Mouse (Mus musculus): Measurements from ENCODE around the gene C7.
"Not testable (repeated sequence)": the region's sequence is repeated elsewhere in the genome, so short reads cannot be mapped to it uniquely, and the experiment has no call there.

The C7 gene

DNA sequence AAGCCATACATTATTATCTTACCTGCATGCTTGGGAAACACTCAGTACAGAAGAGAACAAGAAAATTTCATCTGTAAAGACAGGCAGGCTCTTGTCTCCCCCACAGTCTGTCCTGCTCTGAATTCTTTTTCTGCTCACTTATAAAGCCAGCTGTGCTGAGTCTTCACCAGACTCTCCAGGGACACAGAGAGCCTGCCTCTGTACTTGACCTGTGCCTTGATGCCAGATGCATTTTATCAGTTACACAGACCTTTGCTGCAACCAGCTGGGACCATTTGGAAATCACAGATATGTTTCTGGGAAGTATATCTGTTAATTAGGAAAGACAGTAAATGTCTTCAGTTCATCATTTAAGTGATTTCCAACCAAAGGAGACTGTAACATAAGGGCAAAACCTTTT, at the start of gene C7:
C7 (minus strand) TSS at position 106 of the 400 bp plus-strand sequence.
- DNase-seq (ENCODE audit: low spot score), result no peak

GRCm38 (mm10) chr15:5112651-5113050, 49.1 kb upstream of the C7 start:
- no peak for DNase-seq (ENCODE audit: low spot score)

- DNase-seq (ENCODE audit: low spot score), result no peak
Observed at GRCm38 (mm10) chr15:5108655-5109040, 45.1 kb upstream of the C7 start.

DNA sequence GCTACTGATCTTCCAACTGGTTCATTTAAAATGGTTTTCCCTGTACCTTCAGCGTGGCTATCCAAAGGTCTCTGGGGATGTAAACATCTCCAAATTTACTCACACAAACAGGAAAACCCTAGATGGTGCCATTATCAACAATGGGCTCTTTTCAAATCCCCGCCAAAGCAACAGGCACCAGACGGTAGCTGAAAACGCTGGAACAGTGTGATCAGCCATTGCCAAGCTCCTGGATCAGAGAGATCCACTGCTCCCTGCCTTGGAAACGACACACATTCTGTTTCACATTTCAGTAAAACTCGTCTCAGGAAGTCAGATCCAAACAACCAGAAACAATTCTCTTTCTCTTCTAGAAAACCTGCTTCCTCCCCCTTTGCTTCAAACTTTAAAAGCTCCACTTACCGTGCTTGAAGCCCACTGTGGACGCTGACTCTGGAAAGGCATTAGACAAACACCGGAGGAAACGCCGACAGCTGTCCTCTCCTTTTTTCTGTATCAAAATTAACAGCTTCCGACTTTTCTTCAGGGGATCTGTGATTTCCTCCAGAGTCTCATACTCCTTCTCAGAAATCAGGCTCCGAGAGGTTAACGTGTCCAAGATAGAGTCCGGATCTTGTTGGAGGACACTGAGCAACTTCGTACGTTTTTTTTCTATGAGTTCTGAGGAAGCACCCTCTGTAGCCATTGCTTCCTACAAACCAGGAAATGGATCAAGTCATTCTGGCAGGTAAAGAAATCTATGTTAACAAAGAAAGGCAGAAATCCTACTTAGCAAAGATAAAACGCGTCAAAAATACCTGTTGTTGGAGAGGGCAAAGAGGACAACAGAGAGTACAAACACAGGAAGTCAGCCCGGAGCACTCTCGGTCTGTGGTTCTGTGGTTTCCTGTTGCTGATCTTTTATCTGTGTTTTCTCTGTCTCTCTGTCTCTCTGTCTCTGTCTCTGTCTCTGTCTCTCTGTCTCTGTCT, 44.4 kb upstream of the C7 start, which contains the start of gene Card6:
Card6 (minus strand) TSS at position 854 of the 969 bp plus-strand sequence.
- DNase-seq (ENCODE audit: low spot score), result peak; percentile 85

- DNase-seq (ENCODE audit: low spot score), result no peak
Observed at GRCm38 (mm10) chr15:5106293-5106692, 42.8 kb upstream of the C7 start.

DNA sequence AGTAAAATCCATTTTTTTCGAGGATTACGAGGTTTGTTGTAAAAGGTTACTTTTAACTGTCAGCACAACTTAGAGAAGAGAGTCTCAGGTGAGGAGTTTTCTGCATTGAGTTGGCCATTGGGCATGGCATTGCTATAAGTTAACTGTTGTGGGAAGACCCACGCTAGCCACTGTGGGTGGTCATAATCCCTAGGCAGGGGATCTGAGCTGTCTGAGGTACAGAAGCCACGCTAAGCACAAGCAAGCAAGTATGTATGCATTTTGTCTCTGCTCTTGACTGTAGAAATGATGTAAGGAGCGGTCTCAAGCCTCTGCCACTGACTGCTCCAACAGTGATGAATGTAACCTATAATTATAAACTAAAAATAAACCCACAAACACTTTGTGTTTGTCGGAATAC, 42.4 kb upstream of the C7 start:
- DNase-seq (ENCODE audit: low spot score), result no peak

DNA sequence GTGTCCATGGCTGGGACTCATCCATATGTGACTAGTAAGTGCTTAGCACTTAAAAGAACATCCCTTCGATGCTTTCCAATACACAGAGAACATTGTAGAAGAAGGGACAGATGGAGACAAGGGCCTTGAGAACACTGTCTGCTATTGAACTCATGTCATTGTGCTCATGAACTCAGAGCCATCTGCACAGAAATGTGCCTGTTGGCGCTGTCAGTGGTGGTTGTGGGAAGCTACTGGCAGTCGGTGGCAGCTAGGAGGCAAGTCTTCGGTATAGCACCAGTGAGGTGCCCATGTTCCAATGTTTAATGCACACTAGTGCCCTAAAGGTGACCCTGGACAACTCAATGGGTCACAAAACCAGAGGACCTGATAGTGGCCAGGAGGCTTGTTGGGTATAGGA, 38.8 kb upstream of the C7 start:
- no peak for DNase-seq (ENCODE audit: low spot score)

DNA sequence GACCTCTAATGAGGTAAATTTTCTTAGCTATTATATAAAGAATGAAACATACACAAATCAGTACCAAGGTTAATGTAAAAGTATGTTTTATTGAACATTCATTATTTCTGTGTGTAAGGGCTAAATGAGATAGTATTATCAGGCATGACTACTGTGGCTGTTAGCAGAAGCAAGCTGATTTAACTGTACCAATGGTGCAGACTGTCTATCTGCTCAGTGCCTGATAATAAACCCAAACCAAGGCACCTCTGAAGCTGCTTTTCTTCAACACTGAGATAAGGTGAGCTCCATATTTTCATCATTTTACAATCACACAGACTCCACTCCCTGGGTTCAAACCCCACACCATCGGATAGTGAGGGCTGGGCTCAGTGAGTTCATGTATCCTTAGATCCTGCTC, 33.8 kb upstream of the C7 start:
- no peak for DNase-seq (ENCODE audit: low spot score)

GRCm38 (mm10) chr15:5095534-5096301, 32.2 kb upstream of the C7 start:
- no peak for DNase-seq (ENCODE audit: low spot score)

- DNase-seq (ENCODE audit: low spot score), result no peak
Observed at GRCm38 (mm10) chr15:5090131-5090530, 26.6 kb upstream of the C7 start.

GRCm38 (mm10) chr15:5088850-5089608, 25.5 kb upstream of the C7 start:
- no peak for DNase-seq (ENCODE audit: low spot score)

DNA sequence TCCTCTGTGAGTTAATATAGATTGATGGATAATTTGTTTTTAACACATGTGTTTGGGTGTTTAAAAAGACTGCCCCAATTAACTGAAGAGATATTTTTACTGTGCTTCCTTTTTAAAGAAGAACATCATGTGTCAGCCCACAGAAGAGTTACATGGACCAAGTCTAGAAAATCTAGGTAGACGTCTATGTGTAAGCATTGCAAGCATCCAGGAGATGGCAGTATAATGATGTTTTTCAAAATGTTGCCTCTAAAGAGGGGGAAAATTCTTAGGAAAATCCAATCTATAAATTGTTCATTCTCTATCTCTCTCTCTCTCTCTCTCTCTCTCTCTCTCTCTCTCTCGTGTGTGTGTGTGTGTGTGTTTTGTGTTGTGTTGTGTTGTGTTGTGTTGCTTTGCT, 22.6 kb upstream of the C7 start:
- no peak for DNase-seq (ENCODE audit: low spot score)

DNA sequence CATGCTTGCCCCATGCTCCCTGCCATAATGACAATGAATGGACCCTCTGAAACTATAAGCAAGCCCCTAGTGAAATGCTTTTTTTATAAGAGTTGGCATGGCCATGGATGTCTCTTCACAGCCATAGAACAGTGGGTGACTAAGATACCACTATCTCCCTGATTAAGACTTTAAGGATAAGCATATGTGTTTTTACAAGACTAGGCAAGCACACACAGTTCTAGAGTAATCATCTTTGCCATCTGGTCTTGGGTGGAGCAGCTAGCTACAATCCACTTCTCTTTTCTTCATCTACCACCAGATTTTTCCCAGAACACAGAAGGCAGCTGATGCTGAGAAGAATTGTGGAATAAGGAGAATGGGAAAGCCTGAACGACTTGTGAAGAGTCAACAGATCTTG, 17.7 kb upstream of the C7 start:
- DNase-seq (ENCODE audit: low spot score), result no peak

GRCm38 (mm10) chr15:5068801-5069518, 5.4 kb upstream of the C7 start:
- DNase-seq (ENCODE audit: low spot score), result no peak

- DNase-seq (ENCODE audit: low spot score), result peak; percentile 11
Observed at GRCm38 (mm10) chr15:5045560-5046284, 17.8 kb downstream of the C7 start.

GRCm38 (mm10) chr15:5029256-5029655, 34.3 kb downstream of the C7 start:
- no peak for DNase-seq (ENCODE audit: low spot score)

DNA sequence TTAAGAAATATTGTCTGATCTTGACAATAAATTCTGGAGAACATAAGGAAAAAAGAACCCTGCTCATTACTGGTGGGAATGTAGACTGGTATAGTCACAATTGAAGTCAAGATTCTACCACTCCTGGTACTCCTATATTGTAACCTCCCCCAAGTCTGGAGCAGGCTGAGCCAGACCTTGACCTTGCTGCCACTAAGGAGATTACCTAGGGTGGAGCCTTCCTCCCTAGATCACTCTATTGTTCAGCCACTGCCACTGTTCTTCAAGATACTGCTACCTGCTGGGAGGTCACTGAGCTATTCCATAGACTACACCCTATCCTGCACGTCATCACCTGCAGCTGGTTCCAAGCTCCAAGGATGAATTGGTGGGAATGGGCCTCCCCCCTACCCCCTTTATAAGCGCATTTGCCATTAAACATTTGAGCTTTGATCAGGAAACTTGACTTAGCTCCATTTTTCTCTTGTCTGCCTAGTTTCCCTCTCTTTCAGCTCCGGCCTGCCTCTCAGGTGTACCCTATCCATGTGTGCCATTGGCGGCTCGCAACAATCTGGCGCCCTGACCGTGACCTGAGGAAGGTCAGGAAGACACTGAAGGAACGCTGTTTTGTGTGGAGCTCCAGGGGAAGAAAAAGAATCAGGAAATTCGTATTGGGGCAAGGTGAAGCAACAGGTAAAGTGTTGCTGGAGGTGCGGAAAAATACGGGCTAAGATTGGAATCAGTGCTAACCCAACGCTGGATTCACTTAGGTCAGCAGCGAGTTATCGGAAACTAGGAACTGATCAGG, 39.9 kb downstream of the C7 start:
- not testable (repeated sequence) for DNase-seq (ENCODE audit: low spot score)

DNA sequence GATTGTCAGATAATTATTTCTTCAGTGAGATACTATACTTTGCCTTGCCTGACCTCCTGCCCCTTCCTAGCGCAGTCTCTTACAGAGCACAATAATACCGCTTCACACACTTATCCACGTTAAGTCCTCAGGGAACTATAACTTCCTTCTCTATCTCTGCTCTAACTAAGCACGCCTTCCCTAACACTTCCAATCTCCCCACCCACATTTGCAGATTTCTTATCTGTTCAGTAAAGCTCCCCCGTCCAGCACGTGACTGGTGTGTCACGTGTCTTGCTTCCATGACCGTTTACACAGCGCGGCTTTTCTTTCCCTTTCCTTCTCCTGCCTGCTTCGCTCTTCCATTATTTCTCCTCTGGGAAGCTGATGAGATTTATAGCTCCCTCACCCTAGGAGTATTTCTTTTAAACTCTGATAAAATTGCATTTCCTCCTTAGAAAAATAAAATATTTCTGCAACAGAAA, 53.9 kb downstream of the C7 start:
- no peak for DNase-seq (ENCODE audit: low spot score)

DNA sequence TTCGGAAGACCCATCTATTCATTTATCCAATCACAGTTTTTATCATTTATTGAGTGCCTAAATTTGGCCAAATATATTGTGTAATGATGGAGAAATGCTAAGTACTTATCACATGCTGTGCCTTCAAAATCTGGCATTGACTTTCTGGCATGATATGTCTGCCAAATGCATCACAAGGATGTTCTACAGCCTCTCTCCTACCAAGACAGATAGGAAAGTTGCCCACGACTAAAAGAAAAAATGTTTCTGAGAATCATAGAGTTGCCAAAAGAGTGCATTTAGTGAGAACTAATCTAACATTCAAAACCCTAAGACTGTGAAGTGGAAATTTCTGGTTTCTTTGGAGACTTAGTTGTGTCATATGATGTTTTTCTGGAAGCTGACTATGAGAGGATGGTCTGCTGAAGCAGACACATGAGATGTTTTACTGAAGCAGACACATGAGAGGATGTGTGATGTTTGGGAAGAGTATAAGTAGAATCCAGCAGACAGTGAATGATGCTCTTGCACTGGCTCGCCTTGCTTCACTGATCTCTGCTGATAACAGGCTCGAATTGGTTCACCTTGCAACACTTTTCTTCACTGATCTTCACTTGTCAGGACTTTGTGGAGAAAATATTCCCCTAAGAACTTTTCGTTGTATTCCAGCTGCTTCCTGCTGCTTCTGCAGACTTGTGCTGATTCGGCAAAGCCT, 59.9 kb downstream of the C7 start:
- no peak for DNase-seq (ENCODE audit: low spot score)

Data from T-cell, adult 2 months (primary cell).